Mouse (Mus musculus): ENCODE results near the gene Lrmp. TPM values are rescaled to one million over a fixed set of nuclear protein-coding genes. Genes with fewer than 3 reads are reported as not detected.
A peak's percentile ranks its signal among the peaks of the same experiment; 100 is the strongest.
"Not testable (repeated sequence)": the region's sequence is repeated elsewhere in the genome, so short reads cannot be mapped to it uniquely, and the experiment has no call there.

The Lrmp gene
- polyA plus RNA-seq, 1 experiment from 2014 or later: 2.1 TPM

GRCm38 (mm10) chr6:145125591-145126113 is 10.2 kb downstream of the Lrmp start:
- 27% methylated on average over 7 of the region's 7 CpGs for WGBS
- Histone ChIP-seq H3K4me2 (no peak overlapping the region), H3K9me3 (replicated peaks) (no peaks in the 10 kb centered on the region), H3K9ac (no peak overlapping the region), H3K4me1 (peaks cover 20% of the 10 kb centered on the region), H3K36me3 (no peaks in the 10 kb centered on the region), H3K4me3 (replicated peaks) (no peak overlapping the region), H3K27ac (peak overlapping the region; percentile 59), H3K27me3 (no peaks in the 10 kb centered on the region)
- peak; percentile 59 for ATAC-seq (replicated peaks; ENCODE audit: low FRiP score)

DNA sequence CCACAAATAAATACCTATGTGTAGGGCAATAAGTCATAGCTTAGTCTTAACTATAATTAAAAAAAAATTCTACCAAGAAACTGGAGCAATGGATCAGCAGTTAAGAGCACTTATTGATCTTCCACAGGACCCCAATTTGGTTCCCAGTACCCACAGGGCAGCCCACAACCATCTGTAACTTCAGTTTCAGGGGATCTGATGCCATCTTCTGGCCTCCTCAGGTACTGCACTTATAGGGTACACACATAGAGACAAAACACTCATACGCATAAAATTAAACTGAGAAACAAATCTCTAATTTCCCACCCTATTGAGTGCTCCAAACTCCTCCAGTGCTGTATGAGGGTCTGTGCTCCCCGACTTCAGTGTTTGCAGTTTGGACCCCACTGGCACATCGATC is 12.2 kb downstream of the Lrmp start:
- Histone ChIP-seq H3K4me3 (replicated peaks) (no peak overlapping the region), H3K4me2 (no peak overlapping the region), H3K9me3 (replicated peaks) (no peaks in the 10 kb centered on the region), H3K36me3 (no peaks in the 10 kb centered on the region), H3K4me1 (peaks cover 9% of the 10 kb centered on the region), H3K27ac (no peak overlapping the region), H3K27me3 (no peaks in the 10 kb centered on the region), H3K9ac (no peak overlapping the region)
- WGBS: 96% methylated on average over 3 of the region's 3 CpGs
- ATAC-seq (replicated peaks; ENCODE audit: low FRiP score): no peak

GRCm38 (mm10) chr6:145129563-145129962 is 14.1 kb downstream of the Lrmp start:
- ATAC-seq (replicated peaks; ENCODE audit: low FRiP score): no peak
- no peak overlapping the region for H3K4me2 ChIP-seq
- 82% methylated on average over 4 of the region's 4 CpGs for WGBS

GRCm38 (mm10) chr6:145131991-145132390 is 16.5 kb downstream of the Lrmp start:
- Histone ChIP-seq H3K4me1 (peaks cover 10% of the 10 kb centered on the region; the same call in 1 of the 2 replicates), H3K4me2 (no peak overlapping the region), H3K27me3 (no peaks in the 10 kb centered on the region), H3K36me3 (no peaks in the 10 kb centered on the region), H3K27ac (no peak overlapping the region), H3K9ac (no peak overlapping the region), H3K9me3 (replicated peaks) (no peaks in the 10 kb centered on the region), H3K4me3 (replicated peaks) (no peak overlapping the region)
- no peak for ATAC-seq (replicated peaks; ENCODE audit: low FRiP score)
- WGBS: 93% methylated on average over 5 of the region's 5 CpGs

More at GRCm38 (mm10) chr6:145129563-145129962, 14.1 kb downstream of the Lrmp start:
- Histone ChIP-seq H3K27ac (no peak overlapping the region), H3K9ac (no peak overlapping the region), H3K9me3 (replicated peaks) (no peaks in the 10 kb centered on the region), H3K4me1 (peaks cover 9% of the 10 kb centered on the region), H3K27me3 (no peaks in the 10 kb centered on the region), H3K36me3 (no peaks in the 10 kb centered on the region), H3K4me3 (replicated peaks) (no peak overlapping the region)

DNA sequence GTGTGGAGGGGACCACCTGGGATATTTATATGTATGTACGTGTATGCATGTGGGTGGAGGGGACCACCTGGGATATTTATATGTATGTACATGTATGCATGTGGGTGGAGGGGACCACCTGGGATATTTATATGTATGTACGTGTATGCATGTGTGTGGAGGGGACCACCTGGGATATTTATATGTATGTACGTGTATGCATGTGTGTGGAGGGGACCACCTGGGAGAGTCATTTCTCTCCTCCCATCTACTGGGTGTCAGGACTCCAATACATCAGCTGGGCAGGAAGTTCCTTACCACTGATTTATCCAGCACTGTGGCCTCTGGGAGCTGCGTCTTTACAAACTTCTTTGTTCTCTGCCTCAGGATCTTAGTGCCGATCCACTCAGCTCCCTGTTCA is 17.5 kb downstream of the Lrmp start:
- not testable (repeated sequence) for H3K4me2 ChIP-seq; H3K4me3 ChIP-seq (replicated peaks); H3K9me3 ChIP-seq (replicated peaks); H3K36me3 ChIP-seq; H3K9ac ChIP-seq; H3K27me3 ChIP-seq; H3K27ac ChIP-seq; ATAC-seq (replicated peaks; ENCODE audit: low FRiP score)
- H3K4me1 ChIP-seq: peaks cover 10% of the 10 kb centered on the region; the same call in 1 of the 2 replicates
- 65% methylated on average over 5 of the region's 5 CpGs for WGBS

- no peak for ATAC-seq (replicated peaks; ENCODE audit: low FRiP score)
- H3K4me1 ChIP-seq: peaks cover 10% of the 10 kb centered on the region; the same call in 1 of the 2 replicates
- H3K36me3 ChIP-seq: no peaks in the 10 kb centered on the region
- no peak overlapping the region for H3K27ac ChIP-seq
- no peaks in the 10 kb centered on the region for H3K9me3 ChIP-seq (replicated peaks)
- H3K4me2 ChIP-seq: no peak overlapping the region
- no peak overlapping the region for H3K4me3 ChIP-seq (replicated peaks)
- no peak overlapping the region for H3K9ac ChIP-seq
- H3K27me3 ChIP-seq: no peaks in the 10 kb centered on the region
- WGBS: 52% methylated on average over 3 of the region's 3 CpGs
These were observed 19.8 kb downstream of the Lrmp start for GRCm38 (mm10) chr6:145135295-145135694.

DNA sequence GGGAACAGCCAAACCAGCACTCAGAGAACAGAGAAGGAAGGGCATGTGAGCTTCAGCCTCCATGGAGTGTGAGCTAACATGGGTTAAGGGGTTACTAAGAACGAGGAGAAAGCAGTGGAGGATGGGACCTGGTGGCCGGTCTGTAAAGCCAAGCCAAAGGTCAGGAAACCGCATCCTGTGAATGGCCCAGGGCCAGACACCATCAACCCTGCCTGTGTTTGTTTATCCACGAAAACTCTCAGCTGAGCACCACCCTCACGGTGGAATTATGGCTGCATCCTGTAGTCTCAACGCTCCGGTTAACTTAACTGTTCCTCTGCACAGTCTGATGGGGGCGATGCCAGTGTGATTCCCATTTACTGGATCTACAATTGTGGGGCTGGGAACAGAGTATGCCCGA is 20.4 kb downstream of the Lrmp start:
- H3K27me3 ChIP-seq: no peaks in the 10 kb centered on the region
- H3K4me2 ChIP-seq: no peak overlapping the region
- no peaks in the 10 kb centered on the region for H3K9me3 ChIP-seq (replicated peaks)
- 0 out of 2 replicates have a peak, but pooled peaks have one; percentile 31 for ATAC-seq (replicated peaks; ENCODE audit: low FRiP score)
- no peak overlapping the region for H3K9ac ChIP-seq
- H3K27ac ChIP-seq: no peak overlapping the region
- peaks cover 10% of the 10 kb centered on the region; the same call in 1 of the 2 replicates for H3K4me1 ChIP-seq
- 30% methylated on average over 9 of the region's 9 CpGs for WGBS
- H3K4me3 ChIP-seq (replicated peaks): no peak overlapping the region
- no peaks in the 10 kb centered on the region for H3K36me3 ChIP-seq

- ATAC-seq (replicated peaks; ENCODE audit: low FRiP score): no peak
- no peaks in the 10 kb centered on the region for H3K27me3 ChIP-seq
- no peak overlapping the region for H3K9ac ChIP-seq
- no peak overlapping the region for H3K27ac ChIP-seq
- 91% methylated on average over 5 of the region's 5 CpGs for WGBS
- H3K4me3 ChIP-seq (replicated peaks): no peak overlapping the region
- H3K4me1 ChIP-seq: peaks cover 10% of the 10 kb centered on the region; the same call in 1 of the 2 replicates
- H3K4me2 ChIP-seq: no peak overlapping the region
- no peaks in the 10 kb centered on the region for H3K9me3 ChIP-seq (replicated peaks)
- H3K36me3 ChIP-seq: no peaks in the 10 kb centered on the region
These were observed 21.4 kb downstream of the Lrmp start for GRCm38 (mm10) chr6:145136831-145137230.

DNA sequence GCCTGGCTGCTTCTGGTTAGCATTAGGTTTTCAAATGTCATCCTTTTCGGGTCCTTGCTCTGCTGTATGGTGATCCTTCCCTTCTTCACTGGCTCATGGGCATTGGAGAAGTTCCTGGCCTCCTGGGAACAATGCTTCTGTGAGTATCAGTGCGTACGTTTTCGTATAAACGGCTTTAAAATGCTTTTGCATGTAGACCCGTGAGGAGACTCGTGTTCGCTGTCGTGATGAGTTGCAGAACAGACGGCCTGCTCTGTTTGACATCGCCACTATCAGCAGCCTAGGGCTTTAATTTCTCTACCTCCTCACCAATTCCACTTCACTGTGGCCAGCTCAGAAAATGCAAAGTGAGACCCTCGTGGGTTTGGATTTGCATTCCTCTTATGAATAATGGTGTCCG is 23.8 kb downstream of the Lrmp start:
- H3K27me3 ChIP-seq: no peaks in the 10 kb centered on the region
- H3K4me1 ChIP-seq: peaks cover 20% of the 10 kb centered on the region
- ATAC-seq (replicated peaks; ENCODE audit: low FRiP score): no peak
- WGBS: 91% methylated on average over 13 of the region's 13 CpGs
- no peak overlapping the region for H3K27ac ChIP-seq
- no peak overlapping the region for H3K4me3 ChIP-seq (replicated peaks)
- no peak overlapping the region for H3K9ac ChIP-seq
- H3K4me2 ChIP-seq: no peak overlapping the region
- no peaks in the 10 kb centered on the region for H3K36me3 ChIP-seq
- H3K9me3 ChIP-seq (replicated peaks): no peaks in the 10 kb centered on the region

- no peaks in the 10 kb centered on the region for H3K27me3 ChIP-seq
- ATAC-seq (replicated peaks; ENCODE audit: low FRiP score): no peak
- H3K4me2 ChIP-seq: no peak overlapping the region
- WGBS: 70% methylated on average over 11 of the region's 11 CpGs
- H3K27ac ChIP-seq: no peak overlapping the region
- no peak overlapping the region for H3K9ac ChIP-seq
- peaks cover 24% of the 10 kb centered on the region for H3K4me1 ChIP-seq
- no peaks in the 10 kb centered on the region for H3K9me3 ChIP-seq (replicated peaks)
- no peak overlapping the region for H3K4me3 ChIP-seq (replicated peaks)
- no peaks in the 10 kb centered on the region for H3K36me3 ChIP-seq
These were observed 24.5 kb downstream of the Lrmp start for GRCm38 (mm10) chr6:145139776-145140475.

- Histone ChIP-seq H3K27ac (no peak overlapping the region), H3K9me3 (replicated peaks) (no peaks in the 10 kb centered on the region), H3K27me3 (no peaks in the 10 kb centered on the region), H3K4me1 (peaks cover 17% of the 10 kb centered on the region), H3K36me3 (no peaks in the 10 kb centered on the region), H3K9ac (no peak overlapping the region), H3K4me3 (replicated peaks) (no peak overlapping the region), H3K4me2 (no peak overlapping the region)
- WGBS: 62% methylated on average over 11 of the region's 11 CpGs
- no peak for ATAC-seq (replicated peaks; ENCODE audit: low FRiP score)
These were observed 25.3 kb downstream of the Lrmp start for GRCm38 (mm10) chr6:145140706-145141105.

GRCm38 (mm10) chr6:145141827-145142226 is 26.4 kb downstream of the Lrmp start:
- no peaks in the 10 kb centered on the region for H3K36me3 ChIP-seq
- H3K27me3 ChIP-seq: no peaks in the 10 kb centered on the region
- H3K27ac ChIP-seq: no peak overlapping the region
- no peak overlapping the region for H3K4me2 ChIP-seq
- H3K4me3 ChIP-seq (replicated peaks): no peak overlapping the region
- 91% methylated on average over 12 of the region's 12 CpGs for WGBS
- no peaks in the 10 kb centered on the region for H3K9me3 ChIP-seq (replicated peaks)
- H3K9ac ChIP-seq: no peak overlapping the region
- H3K4me1 ChIP-seq: peaks cover 13% of the 10 kb centered on the region
- no peak for ATAC-seq (replicated peaks; ENCODE audit: low FRiP score)

Data from kidney, embryonic 15.5 days (tissue).